Mouse (Mus musculus): ENCODE measurements around the gene Myo1e.

DNA sequence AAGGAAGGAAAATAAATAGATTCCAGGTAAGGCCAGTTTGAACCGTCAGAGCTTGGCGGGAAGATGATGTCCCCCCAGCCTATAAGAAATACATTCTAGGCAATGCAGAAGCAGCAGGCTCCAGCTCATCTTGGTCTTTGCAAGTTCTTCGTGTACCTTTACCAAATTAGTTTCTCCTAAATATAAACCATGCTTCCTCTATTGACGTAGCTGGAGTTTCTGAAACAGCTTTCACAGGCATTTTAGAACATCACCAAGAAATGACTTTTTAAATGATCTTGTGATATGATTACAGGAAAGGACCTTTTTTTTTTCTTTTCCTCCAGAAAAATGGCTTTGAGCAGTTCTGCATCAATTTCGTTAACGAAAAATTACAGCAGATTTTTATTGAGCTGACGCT, 131.2 kb downstream of the Myo1e start:
- TF ChIP-seq CTCF (IDR thresholded peaks at IDR 0.05; ENCODE audit: low read depth, low read length): no peak
- TF ChIP-seq GATA2 (IDR thresholded peaks at IDR 0.05; ENCODE audit: borderline replicate concordance, low read depth, low read length): no peak
- TF ChIP-seq POLR2AphosphoS5 (IDR thresholded peaks at IDR 0.05; ENCODE audit: insufficient replicate concordance, low read depth, low read length): no peak
- no peak for TF ChIP-seq TAL1 (conservative IDR thresholded peaks at IDR 0.05; ENCODE audit: low read depth, low read length)
- no peak for TF ChIP-seq GATA1 (IDR thresholded peaks at IDR 0.05; ENCODE audit: borderline replicate concordance, low read length)

All from G1E (cell line).